Mouse (Mus musculus) heart, postnatal 0 days (tissue): ENCODE measurements around the gene Plscr1.

Experiments
- CTCF ChIP-seq: IDR thresholded peaks from 2 replicates; pipeline ENCODE4 v1.5.1; 2016; ENCODE audit warnings: antibody characterized with exemption, control low read depth, low read depth
- EP300 ChIP-seq: IDR thresholded peaks from 2 replicates; pipeline ENCODE4 v1.6.1; 2016; ENCODE audit warnings: antibody characterized with exemption, low read depth

DNA sequence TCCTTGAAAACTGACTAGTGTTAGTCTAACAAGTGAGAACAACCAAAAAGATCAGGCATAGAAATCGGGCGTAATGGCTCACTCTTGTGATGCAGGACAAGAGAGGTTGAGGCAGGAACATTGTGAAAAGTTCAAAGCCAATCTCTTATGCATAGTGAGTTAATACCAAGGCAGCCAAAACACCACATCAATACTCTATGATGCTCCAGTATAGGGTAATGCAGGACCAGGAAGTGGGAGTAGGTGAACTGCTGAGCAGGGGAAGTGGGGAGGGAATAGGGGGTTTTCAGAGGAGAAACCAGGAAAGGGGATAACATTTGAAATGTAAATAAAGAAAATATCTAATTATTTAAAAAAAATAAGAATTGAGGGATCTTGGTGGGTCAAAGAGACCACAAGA, 31.7 kb upstream of the Plscr1 start:
- TF ChIP-seq CTCF (no peak), EP300 (no peak)
